Mouse (Mus musculus) liver, adult 2 months (tissue): ENCODE data around the gene Blvra. TPM values are rescaled to one million over a fixed set of nuclear protein-coding genes. Genes with fewer than 3 reads are reported as not detected.
"Not testable (repeated sequence)": the region's sequence is repeated elsewhere in the genome, so short reads cannot be mapped to it uniquely, and the experiment has no call there.

Source experiments
- DNase-seq: peaks from one replicate; pipeline ENCODE4 v3.0.0-alpha.2; 2011; ENCODE audit warnings: low read depth, low spot score; ENCODE audit errors: extremely low read depth
- H3K27ac ChIP-seq: fragments of 200-500 bp; replicated peaks from 2 replicates; pipeline ENCODE4 v1.5.1; 2012; ENCODE audit warnings: low read depth, mild to moderate bottlenecking, control low read depth, inconsistent platforms, low read length; ENCODE audit not compliant: insufficient read depth
- H3K27me3 ChIP-seq: fragments of 200-500 bp; 2 replicates; pipeline ENCODE4 v1.6.1; 2012; ENCODE audit warnings: mild to moderate bottlenecking, moderate library complexity, low read length, inconsistent platforms; ENCODE audit not compliant: control insufficient read depth, insufficient read depth
- H3K36me3 ChIP-seq: fragments of 200-500 bp; 2 replicates; pipeline ENCODE4 v1.6.1; 2012; ENCODE audit warnings: low read length, inconsistent platforms; ENCODE audit not compliant: control insufficient read depth, insufficient read depth
- H3K4me1 ChIP-seq: fragments of 200-500 bp; 2 replicates; pipeline ENCODE4 v1.6.1; 2011; ENCODE audit warnings: low read length; ENCODE audit not compliant: control insufficient read depth, insufficient read depth
- H3K4me3 ChIP-seq: fragments of 200-500 bp; 2 replicates; pipeline ENCODE4 v1.5.1; 2011; ENCODE audit warnings: low read depth, mild to moderate bottlenecking, control low read depth, low read length, moderate library complexity; ENCODE audit not compliant: insufficient read depth
- H3K79me2 ChIP-seq: fragments of 200-500 bp; 2 replicates; pipeline ENCODE4 v1.6.1; 2012; ENCODE audit warnings: inconsistent platforms, mild to moderate bottlenecking, low read length, moderate library complexity; ENCODE audit not compliant: control insufficient read depth, insufficient read depth
- H3K9ac ChIP-seq: fragments of 200-500 bp; 2 replicates; pipeline ENCODE4 v1.6.1; 2012; ENCODE audit warnings: low read depth, mild to moderate bottlenecking, control low read depth, inconsistent platforms, low read length
- CTCF ChIP-seq: fragments of 200-500 bp; IDR thresholded peaks from 2 replicates; pipeline ENCODE4 v1.5.1; 2011; ENCODE audit warnings: low read depth, low read length, control low read depth
- POLR2A ChIP-seq: fragments of 200-500 bp; IDR thresholded peaks from 2 replicates; pipeline ENCODE4 v1.6.1; 2011; ENCODE audit warnings: low read length, control low read depth; ENCODE audit not compliant: insufficient read depth; ENCODE audit errors: extremely low read depth
- WGBS: fragments of 180-500 bp; shearing (Covaris S2); methylation state at CpG from one replicate; pipeline ENCODE4 v1.1.7; 2018; 5-methylcytosine and 5-hydroxymethylcytosine counted together
- polyA plus RNA-seq: library from polyadenylated mRNA; depleted of rRNA; stranded (reverse); fragments of >200 nt; gene quantifications from 2 replicates; pipeline ENCODE4 v1.2.3, GENCODE M21; 2012
- total RNA-seq: library from RNA; depleted of rRNA; stranded (reverse); fragments of >200 nt; gene quantifications from 2 replicates; pipeline ENCODE4 v1.2.3, GENCODE M21; 2014

Gene Blvra
- total and polyA plus RNA-seq, 2 experiments = 7.5 to 23.6 TPM

- Histone ChIP-seq H3K27ac (no peak overlapping the region), H3K36me3 (no peaks in the 10 kb centered on the region), H3K27me3 (no peaks in the 10 kb centered on the region), H3K4me1 (peaks cover 2% of the 10 kb centered on the region), H3K4me3 (no peak overlapping the region), H3K9ac (no peak overlapping the region), H3K79me2 (peaks cover 7% of the 10 kb centered on the region)
- TF ChIP-seq POLR2A (no peak), CTCF (no peak)
- DNase-seq = no peak
- 85% methylated on average over 5 of the region's 5 CpGs for WGBS
These were observed 58.5 kb downstream of the Blvra start for GRCm38 (mm10) chr2:127128926-127129325.

GRCm38 (mm10) chr2:127131353-127131752 lies 60.9 kb downstream of the Blvra start:
- WGBS = 61% methylated on average over 8 of the region's 8 CpGs
- no peaks in the 10 kb centered on the region for H3K36me3 ChIP-seq
- TF ChIP-seq POLR2A (no peak), CTCF (no peak)
- no peak overlapping the region for H3K9ac ChIP-seq
- H3K79me2 ChIP-seq = peaks cover 7% of the 10 kb centered on the region
- H3K4me1 ChIP-seq = peaks cover 5% of the 10 kb centered on the region
- DNase-seq = no peak
- no peaks in the 10 kb centered on the region for H3K27me3 ChIP-seq
- H3K27ac ChIP-seq = no peak overlapping the region
- H3K4me3 ChIP-seq = no peak overlapping the region

GRCm38 (mm10) chr2:127133621-127134461 lies 63.4 kb downstream of the Blvra start, which contains the start of gene Ncaph:
Gene Ncaph (minus strand): TSS chr2:127133954.
- H3K9ac ChIP-seq = peak within 1 kb of the TSS; percentile 75
- H3K36me3 ChIP-seq = no peaks in the 10 kb centered on the region
- peaks cover 6% of the 10 kb centered on the region for H3K4me1 ChIP-seq
- H3K79me2 ChIP-seq = peaks cover 7% of the 10 kb centered on the region
- peak within 1 kb of the TSS; percentile 83 for H3K4me3 ChIP-seq
- peak; percentile 75 for DNase-seq
- TF ChIP-seq CTCF (no peak), POLR2A (peak; percentile 56; the same call in 1 of the 2 replicates)
- 1% methylated on average over 57 of the region's 57 CpGs for WGBS
- no peaks in the 10 kb centered on the region for H3K27me3 ChIP-seq
- H3K27ac ChIP-seq = peak within 1 kb of the TSS; percentile 77

GRCm38 (mm10) chr2:127135255-127135654 lies 64.8 kb downstream of the Blvra start:
- H3K36me3 ChIP-seq, H3K27ac ChIP-seq, DNase-seq, H3K4me3 ChIP-seq, H3K9ac ChIP-seq, H3K4me1 ChIP-seq, H3K79me2 ChIP-seq, H3K27me3 ChIP-seq: not testable (repeated sequence)
- 48% methylated on average over 3 of the region's 3 CpGs for WGBS

GRCm38 (mm10) chr2:127136979-127137378 lies 66.5 kb downstream of the Blvra start:
- Histone ChIP-seq H3K36me3 (no peaks in the 10 kb centered on the region), H3K4me3 (no peak overlapping the region), H3K27me3 (no peaks in the 10 kb centered on the region), H3K4me1 (peaks cover 6% of the 10 kb centered on the region), H3K79me2 (no peaks in the 10 kb centered on the region), H3K27ac (no peak overlapping the region), H3K9ac (no peak overlapping the region)
- 19% methylated on average over 5 of the region's 5 CpGs for WGBS
- TF ChIP-seq POLR2A (no peak), CTCF (no peak)
- peak; percentile 33 for DNase-seq

- Histone ChIP-seq H3K9ac (no peak overlapping the region), H3K36me3 (no peaks in the 10 kb centered on the region), H3K27ac (no peak overlapping the region), H3K27me3 (no peaks in the 10 kb centered on the region), H3K4me1 (peaks cover 9% of the 10 kb centered on the region), H3K4me3 (no peak overlapping the region), H3K79me2 (no peaks in the 10 kb centered on the region; the same call in 1 of the 2 replicates)
- DNase-seq = no peak
- TF ChIP-seq CTCF (no peak), POLR2A (no peak)
- 92% methylated on average over 10 of the region's 10 CpGs for WGBS
These were observed 67.5 kb downstream of the Blvra start for GRCm38 (mm10) chr2:127137838-127138420.
